Mouse (Mus musculus) kidney, adult 11 months (tissue): ENCODE measurements around the gene Snx18.
A peak's percentile ranks its signal among the peaks of the same experiment; 100 is the strongest.

Source experiments
- DNase-seq: peaks from one replicate; pipeline ENCODE4 v3.0.0; 2022

Snx18 gene

DNA sequence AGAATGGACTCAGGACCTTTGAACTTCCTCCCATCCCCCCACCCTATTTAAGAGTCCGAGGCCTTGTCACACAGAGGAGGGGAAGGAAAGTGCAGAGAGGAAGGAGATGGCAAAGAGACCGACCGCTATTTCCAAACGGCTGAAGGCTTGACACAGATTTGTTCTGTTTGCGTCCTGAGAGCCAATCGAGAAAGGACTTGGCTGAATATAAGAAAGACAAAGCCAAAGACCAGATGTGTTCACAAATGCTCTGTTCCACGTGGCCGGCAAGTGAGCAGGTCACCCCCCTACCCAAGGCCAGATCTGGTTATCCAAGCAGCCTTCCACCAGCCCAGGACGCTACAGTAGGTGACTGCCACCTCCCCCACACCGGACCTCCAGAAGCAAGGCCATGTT is 2.8 kb downstream of the Snx18 start:
- no peak for DNase-seq

DNA sequence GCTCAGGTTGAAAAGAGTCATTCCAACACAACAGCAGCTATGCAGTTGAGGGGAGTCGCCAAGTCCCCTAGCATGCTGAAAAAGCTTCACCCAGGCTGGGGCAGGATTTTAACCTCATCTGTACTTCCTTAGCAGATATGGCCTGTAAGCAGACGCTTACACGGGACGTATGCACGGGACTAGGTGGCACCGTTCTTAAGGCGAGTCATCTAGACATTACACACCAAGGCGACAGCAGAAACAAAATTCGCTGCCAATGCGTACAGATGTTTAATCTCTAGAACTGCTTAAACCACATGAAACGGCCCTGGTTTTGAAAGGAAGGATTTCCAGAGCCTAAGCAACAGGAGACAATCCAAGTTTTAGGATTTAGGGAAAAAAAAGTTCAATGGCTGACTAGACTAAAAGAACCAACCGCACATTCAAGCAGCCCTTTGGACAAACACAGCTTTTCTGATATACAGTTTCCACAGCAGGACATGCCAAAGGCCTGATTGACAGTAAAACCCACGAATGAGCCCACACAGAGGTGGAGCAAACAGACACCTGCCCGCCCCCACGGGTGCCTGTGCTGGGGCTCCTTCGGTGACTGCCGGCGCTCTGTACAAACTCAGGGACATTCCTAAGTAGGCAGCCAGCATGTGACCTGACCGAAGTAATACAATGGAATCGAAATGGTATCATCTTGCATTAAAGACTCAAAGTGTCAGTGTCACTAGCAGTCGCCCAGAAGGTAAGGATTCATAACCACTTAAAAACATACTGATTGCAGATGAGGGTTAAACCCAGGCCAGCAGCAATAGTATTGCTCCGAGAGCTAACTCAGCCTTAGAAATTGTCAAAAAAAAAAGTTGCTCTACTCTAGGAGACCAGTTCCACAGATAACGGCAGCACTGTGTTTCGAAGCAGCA is 3.5 kb downstream of the Snx18 start:
- peak; percentile 87 for DNase-seq

- no peak for DNase-seq
Observed at GRCm38 (mm10) chr13:113613882-113614281, 4.5 kb downstream of the Snx18 start.

DNA sequence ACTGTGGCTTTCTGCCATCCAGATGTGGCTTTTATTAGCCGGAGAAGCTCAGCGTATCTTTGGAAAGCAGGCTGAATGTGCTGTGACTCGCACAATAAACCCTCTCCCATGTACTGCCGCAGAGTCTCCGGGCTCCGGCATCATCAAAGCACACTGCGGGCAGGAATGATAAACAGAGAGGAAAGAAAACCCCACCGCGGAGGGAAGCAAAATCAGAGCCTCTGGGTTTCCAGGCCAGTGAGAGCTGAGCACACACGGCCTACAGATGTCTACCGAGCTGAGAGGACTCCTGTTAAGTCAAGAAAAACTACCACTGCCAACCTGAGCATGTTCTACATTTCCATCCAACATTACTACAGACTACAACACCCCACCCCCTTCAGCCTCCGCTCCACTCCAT is 5.0 kb downstream of the Snx18 start:
- DNase-seq: no peak

DNA sequence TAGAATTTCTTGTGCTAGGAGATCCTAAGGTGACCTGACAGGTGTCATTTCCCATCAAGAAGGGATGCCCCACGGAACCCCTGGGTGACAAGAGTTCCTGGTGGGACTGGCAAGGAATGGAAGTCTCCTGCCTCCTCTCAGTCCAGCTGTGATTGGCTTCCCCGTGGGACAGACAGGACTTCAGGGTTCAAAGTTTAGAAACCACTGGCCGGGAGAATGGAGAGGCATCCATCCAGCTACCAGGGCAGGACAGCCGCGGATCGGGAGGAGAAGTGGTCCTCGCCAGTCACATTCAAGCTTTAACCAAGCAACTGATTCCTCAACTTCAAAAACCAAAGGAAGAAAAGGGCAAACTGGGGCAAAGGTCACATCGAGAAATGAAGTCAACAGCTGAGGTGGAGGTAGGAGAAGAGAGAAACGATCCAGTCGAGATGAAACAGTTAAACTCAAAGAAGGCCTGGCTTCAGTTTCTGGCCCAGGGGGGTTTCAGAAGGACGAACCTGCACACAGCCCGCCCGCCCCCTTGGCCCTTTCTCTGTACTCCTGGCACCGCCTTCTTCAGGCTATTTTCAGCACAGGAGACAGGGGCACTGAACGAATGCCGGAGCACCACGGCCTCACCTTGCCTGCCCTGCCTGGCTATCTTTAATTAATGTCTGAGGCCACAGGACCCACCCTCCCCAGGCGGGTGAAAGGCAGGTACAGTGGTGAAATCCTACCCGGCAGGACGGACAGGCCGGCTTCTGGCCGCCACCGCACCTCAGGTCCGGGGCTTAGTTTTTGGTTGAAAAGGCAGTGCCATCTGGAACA is 6.0 kb downstream of the Snx18 start:
- DNase-seq: peak; percentile 74

DNA sequence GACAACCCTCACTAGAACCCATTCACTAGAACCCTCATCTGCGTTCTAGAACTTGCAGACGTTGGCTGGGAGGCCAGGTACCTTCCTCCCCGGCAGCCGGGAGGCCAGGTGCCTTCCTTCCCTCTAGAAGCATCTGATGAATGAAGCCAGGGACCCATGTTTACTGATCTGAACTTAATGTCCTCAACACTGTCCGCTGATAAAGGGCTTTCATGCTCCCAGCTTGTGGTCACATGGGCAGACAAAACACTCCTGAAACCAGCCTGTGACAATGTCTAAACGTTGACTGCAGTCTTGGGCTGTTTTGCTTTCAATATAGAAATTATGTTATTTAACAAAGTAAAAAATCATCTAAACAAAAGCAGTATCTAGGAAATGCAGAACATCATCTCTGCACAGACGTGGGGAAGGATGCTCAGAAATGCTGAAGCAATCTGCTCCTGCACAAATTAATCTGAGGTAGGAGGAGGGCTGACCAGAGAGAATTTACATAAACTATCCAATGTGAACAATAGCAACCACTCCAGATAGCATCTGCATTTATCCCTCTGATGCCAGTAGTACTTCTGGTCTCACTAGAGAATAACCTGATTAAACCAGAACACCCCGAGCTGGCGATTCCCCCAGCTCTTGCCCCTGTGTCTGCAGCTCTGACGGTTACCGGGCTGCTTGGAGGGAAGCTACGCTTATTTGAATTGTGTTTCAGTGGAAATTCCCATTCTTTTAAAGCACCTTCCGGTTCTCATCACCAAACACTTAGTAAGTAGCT is 7.4 kb downstream of the Snx18 start:
- DNase-seq: no peak

DNA sequence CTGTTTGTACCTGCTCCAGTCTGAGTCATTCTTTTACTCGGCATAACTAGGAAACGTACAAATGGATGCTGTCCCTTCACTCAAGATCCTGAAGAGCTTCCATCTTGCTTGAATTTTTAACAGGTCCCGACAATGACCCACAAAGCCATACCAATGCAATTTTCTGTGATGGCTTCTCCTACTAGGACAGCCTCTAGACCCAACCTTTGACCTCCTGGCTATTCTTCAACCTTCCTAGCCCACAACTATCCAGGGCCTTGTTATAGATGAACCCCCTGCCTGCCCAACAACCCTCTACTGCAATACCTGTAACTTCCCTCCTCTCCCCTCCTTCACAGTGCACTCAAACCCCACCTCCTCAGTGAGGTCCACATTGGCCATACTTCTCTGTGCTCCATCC is 8.9 kb downstream of the Snx18 start:
- DNase-seq: no peak

GRCm38 (mm10) chr13:113607821-113608220 is 10.5 kb downstream of the Snx18 start:
- no peak for DNase-seq

DNA sequence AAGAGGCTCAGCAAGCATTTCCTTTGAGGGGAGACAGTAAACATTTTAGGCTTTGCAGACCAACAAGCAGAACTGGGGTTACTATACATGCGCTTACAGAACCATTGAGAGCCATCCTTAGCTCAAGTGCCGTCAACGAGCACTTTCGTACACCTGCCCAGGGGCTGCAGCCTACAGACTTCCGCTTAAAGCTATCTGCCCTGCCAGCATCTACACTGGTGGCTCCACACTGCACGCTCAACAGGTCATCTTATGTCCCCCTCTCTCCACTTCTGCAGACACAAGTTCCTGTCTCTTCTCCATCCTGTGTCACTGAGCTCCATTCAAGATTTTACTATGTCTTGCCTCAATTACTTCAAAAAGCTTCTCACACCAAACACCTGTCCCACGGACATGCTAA is 11.0 kb downstream of the Snx18 start:
- DNase-seq: no peak

DNA sequence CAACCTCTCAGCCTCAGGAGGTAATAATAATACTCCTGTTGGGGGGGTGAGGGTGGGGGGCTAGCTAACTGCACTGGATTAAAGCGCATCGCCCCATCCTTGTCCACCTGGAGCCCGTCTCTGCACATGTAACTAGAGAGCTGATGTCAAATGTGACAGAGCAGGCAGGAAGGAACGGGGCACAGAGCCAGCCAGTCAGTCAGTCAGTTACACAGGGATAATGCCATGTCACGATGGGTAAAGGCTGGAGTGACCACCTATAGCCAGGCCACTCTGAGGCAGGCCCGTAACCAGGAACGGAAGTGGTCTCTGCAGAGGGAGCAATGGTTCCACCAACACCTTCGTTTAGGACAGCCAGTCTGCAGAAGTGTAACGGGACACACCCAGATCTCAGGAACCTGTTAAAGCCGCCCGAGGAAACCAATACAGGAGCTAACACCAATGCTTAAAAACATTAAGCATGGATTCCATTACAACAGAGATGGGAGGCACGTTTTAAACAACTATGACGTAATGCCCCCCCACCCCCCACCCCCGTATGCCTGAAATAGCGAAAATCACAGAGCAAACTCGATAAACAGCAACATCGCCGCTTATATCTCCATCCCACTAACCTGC is 11.5 kb downstream of the Snx18 start:
- no peak for DNase-seq

DNA sequence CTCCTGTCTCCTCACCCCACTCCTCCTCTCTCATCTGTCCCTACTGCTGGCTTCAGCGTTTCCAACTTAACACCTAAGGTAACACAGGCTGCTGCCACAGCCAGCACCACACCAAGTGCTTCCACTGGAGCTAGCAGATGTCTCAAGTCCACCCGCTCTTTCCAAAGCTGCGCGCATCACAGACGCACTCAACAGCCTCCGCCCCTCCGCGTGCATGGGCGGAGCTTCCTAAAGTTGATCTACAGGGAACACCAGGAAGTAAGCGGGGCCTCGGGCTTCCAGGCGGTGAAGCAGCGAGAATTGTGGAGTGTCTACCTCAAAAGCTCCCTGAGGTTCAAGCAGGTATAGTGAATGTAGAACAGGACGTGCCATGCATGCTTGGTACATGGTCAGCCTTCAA is 12.2 kb downstream of the Snx18 start:
- no peak for DNase-seq

DNA sequence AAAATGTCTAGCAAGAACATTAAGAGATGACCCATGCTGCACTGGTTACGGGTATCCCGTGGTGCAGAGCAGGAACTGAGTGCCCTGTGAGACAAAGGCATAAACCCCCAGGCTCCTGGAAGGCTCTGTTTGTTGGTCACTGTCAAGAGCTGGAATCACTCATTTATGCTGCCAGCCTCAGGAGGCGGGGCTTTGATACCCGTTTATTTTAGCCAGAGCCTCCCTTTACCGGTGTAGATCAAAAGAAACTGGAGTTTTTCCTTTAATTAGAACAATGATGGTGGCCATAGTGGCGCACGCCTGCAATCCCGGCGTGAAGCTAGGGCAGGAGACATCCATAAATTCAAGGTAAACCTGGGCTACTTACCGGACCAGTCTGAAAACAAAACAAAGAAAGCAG is 12.7 kb downstream of the Snx18 start:
- no peak for DNase-seq

- DNase-seq: no peak
Observed at GRCm38 (mm10) chr13:113604321-113604720, 14.0 kb downstream of the Snx18 start.

GRCm38 (mm10) chr13:113602882-113603342 is 15.5 kb downstream of the Snx18 start:
- DNase-seq: peak; percentile 56

- peak; percentile 62 for DNase-seq
Observed at GRCm38 (mm10) chr13:113601831-113602604, 16.3 kb downstream of the Snx18 start.

DNA sequence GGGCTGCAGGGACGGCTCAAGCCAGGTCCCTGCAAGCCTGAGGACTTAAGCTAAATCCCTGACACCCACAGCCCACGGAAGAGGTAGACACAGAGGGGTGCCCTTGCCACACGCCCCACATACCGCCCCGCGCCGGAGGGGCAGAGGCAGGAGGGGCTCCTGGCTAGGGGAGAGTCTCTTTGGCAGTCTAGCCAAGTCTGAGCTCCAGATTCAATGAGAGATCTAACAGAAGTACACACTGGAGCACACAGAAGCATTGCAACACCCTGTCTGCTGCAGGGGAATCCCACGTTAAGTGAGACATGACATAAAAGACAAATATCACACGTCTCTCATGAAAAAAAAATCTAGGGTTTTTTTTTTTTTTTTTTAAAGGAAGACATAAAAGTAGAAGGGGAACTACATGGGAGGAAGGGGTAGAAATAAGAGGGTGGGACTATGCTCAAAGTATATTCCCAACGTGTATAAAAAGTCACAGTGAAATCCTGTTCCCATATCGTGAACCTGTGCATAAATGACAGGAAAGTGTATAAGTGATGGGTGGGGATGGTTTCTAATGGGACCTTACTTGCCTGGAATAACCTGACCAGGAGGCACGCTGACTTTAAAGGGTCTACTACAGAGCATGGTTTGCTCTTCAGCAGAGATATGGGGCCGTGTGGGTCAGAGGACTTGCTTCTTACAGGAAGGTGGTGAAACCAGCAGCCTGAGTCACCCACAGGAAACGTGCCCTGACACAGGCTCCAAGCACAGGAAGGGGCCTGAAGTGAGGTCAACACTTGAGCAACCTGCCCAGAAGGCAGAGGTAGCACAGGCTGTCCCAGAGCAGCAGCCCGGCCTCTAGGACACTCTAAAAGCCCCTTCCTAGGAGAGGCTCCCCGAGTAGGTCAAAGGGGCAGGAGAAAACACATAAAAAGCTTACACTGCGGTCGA is 17.6 kb downstream of the Snx18 start:
- DNase-seq: no peak

GRCm38 (mm10) chr13:113599701-113600530 is 18.4 kb downstream of the Snx18 start:
- no peak for DNase-seq

GRCm38 (mm10) chr13:113597616-113598015 is 20.7 kb downstream of the Snx18 start:
- no peak for DNase-seq

DNA sequence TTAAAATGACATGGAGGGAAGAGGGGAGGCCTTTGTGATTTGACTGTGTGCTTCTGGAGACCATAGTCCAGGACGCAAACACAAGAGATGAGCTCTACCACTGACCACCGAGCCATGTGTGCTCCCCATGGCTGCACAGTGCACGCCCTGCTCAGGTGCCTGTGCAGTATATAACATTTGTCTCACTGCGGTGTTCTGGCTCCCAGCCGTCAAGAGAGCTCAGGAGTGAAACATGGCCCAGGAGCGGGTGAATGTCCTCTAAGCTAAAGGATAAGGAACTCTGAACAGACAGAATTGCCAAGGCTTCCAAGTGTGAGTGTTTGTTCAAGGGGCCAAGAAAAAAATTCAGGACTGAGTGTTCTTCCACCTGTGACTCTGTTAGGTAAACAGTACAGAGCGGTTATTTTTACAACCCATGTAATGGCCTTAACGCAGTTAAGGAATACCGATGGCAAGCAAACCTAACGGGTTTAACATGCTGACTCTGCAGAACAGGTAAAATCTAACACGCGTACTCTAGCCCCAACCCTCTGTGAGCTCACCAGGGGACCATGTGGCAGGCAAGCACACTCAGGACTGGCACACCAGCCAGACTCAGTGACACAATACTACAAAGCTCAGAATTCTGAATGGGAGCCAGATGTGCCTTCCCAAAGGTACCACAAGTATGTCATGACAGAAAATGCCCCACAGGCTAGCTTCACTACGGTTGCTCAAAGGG is 21.4 kb downstream of the Snx18 start:
- no peak for DNase-seq
